Mouse (Mus musculus): Measurements from ENCODE around the gene Adssl1.

Adssl1 gene

DNA sequence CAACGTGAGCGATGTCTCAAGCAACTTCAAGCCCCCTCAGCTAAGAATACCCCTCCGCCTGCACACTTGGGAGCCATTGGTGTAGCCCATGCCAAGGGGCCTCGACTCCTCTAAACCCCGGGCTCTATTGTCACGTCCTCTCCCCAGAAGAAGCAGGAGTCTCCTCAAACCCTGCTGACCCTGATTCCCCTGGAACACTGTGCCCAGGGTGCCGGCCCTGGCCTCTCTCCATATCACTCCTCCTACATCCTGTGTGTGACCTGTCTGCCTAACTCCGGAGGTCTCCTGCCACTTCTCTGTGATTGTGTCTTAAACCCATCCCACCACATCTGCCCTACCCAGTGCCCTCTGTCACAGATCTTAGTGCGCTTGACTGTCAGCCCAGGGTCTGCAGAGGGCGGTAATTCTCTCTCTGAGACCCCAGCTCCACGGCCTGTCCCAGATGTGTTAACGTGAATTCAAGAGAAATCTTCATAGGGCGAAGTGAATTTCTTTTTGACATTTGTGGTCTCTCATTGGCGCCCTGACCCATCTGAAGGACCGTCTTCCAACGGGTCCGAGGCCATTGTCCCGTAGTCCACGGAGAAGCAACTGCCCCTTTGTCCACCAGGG is 58.2 kb downstream of the Adssl1 start:
- DNase-seq (ENCODE audit: low spot score), result no peak

DNA sequence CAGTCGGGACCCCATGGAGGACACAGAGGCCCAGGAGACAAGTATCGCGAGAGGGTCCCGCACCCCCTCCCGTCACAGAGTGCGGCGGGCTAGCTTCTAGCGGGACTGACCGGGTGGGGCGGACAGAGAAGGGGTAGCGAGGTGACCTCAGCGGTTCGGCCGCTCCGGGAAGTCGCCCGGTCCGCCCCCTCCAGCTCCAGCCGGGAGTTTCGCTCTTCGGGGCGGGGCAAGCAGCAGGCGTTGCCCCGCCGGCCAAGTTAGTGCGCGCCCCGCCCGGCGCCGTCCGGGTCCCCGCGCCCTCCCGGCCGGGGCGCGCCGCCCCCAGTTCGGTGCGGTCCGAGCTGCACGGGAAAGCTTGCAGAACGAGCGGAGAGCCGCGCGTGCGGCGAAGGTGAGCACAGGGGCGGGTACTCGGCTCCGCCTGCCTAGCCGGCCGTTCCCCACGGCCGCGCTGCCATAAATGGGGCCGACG is 58.7 kb downstream of the Adssl1 start, which contains the start of gene Zbtb42:
Gene Zbtb42, plus strand, starts transcription at position 274 of the 472 bp plus-strand sequence.
- DNase-seq (ENCODE audit: low spot score), result peak; percentile 87

DNA sequence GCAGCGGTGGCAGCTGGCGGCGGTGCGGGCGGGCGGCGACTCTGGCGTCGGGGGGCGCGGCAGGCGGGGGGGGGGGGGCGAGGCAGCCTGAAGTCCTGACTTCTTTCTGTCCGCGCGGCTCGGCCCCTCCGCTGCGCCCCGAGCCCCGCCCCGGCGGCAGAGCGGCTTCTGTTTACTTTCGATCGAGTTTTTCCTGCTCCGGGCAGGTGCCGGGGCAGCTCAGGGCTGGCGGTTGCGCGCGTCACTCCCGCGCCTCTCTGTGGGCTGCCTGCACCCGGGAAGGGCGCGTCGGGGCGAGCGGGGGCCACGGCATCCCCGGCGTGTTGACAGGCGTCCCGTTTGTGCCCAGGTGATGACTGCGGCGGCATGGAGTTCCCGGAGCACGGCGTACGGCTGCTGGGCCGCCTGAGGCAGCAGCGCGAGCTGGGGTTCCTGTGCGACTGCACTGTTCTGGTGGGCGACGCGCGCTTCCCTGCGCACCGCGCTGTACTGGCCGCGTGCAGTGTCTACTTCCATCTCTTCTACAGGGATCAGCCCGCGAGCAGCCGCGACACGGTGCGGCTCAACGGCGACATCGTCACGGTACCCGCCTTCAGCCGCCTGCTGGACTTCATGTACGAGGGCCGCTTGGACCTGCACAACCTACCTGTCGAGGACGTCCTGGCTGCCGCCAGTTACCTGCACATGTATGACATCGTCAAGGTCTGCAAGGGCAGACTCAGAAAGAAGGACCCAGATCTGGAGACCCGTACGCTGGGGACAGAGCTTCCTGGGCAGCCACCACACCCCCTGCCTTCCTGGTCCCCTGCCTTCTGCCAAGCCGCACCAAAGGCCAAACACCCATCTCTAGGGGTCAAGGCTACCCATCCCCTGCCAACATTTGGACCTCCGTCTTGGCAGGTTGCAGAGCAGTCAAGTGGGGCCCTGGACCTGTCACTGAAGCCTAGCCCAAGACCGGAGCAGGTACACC is 59.5 kb downstream of the Adssl1 start:
- DNase-seq (ENCODE audit: low spot score), result peak; percentile 44

DNA sequence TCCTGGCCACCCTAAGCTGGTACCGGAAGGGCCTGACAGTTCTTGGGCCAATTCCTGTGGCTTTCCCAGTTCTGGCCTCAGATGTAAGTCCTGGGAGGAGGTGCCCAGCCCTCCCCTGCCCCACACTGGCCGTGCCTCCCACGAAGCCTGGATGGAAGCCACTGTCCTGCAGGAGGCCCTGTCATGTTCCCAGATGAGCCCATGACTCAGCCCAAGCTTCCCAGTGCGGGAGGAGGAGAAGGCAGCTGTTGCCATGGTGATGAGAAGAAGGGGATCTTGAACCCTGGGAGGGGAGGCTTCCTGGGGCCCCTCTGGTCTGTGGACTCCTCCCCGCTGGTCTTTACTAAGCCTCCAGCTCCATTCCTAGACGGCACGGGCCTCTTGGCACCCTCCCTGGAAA is 63.5 kb downstream of the Adssl1 start:
- DNase-seq (ENCODE audit: low spot score), result no peak

DNA sequence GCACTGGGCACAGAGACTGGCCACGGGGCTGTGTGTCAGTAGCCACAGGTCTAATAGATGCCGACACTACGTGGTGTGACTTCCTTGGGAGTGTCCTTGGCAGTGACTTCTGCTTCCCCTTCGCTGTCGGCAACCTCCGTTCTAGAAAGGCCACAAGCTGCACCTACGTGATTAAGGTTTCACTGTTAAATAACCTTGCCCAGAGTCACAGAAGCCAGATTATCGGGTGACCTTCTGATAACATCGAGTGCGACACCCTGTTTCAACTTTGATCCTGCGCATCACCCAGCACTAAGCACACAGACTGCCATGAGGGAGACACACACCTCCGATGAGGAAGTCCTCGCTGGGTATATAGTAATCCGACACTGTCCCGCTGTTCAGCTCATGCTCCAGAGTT is 68.6 kb downstream of the Adssl1 start:
- no peak for DNase-seq (ENCODE audit: low spot score)
